Mouse (Mus musculus): Measurements from ENCODE around the gene Gm15294. TPM values are rescaled to one million over a fixed set of nuclear protein-coding genes. Genes with fewer than 3 reads are reported as not detected.

Gm15294 gene
- polyA plus RNA-seq (2015; fragmentation: Nextera tagmentation; extraction: Ambion mirVana), result not detected in 2 replicates

DNA sequence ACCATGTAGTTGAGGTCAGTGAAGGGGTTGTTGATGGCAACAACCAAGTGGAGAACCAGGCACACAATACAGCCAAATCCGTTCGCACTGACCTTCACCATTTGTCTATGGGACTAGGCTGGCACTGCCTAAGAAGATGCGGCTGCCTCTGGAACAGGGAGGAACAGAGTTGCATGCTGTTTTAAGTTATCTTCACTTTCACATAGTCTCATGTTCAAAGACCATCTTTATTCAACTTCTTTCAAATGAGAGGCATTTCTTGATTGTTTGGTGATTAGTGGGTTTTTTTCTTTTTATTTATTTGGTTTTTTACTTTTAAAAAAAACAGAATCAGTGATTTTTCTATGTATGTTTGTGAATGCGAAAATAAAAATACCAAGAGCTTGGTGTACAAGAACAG lies at the start of gene Gm15294:
Gene Gm15294 (minus strand): TSS at position 101 of the 400 bp plus-strand sequence.
- 91% methylated on average over 4 of the region's 4 CpGs for WGBS
- Histone ChIP-seq H3K4me1 (no peaks in the 10 kb centered on the region), H3K9me3 (no peaks in the 10 kb centered on the region), H3K27ac (no peak within 1 kb of the TSS), H3K4me2 (no peak within 1 kb of the TSS), H3K9ac (no peak within 1 kb of the TSS), H3K27me3 (no peaks in the 10 kb centered on the region), H3K4me3 (no peak within 1 kb of the TSS), H3K36me3 (no peaks in the 10 kb centered on the region)
- no peak for ATAC-seq (ENCODE audit: insufficient number of reproducible peaks, low FRiP score, low TSS enrichment, low read depth)

DNA sequence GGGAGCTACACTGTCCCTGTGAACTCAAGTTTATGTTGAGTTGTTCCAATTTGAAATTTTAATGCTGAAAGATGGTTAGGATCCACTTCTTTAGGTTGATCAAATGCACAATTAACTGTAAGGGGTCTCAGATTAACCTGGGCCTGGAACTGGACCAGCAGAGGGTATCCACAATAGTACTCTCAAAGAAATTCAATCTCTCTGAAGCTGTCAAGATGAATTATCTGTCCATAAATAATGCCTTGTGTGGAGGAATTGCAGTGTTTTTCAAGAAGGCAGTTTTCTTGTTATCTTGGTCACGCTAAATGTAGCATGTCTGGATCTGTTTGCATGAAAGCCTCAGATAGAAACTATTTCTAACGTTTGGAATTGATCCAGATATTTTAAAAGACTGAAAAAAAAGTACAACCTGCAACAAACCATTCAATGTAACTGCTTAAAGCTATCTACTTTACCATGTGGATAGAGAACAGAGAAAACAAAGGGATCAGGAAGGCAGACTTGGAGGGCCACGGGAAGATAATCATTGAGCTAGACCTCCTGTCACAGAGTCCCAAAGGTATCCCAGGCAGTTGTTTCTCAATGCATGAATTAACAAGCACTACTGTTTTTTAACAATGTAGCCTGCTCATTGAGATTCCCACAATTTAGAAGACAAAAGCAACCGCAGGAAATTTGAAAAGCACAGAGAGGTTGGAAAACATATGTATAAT lies 9.5 kb upstream of the Gm15294 start:
- Histone ChIP-seq H3K36me3 (no peaks in the 10 kb centered on the region), H3K27me3 (no peaks in the 10 kb centered on the region; the same call in 1 of the 2 replicates), H3K9ac (no peak overlapping the region), H3K27ac (no peak overlapping the region), H3K4me2 (no peak overlapping the region), H3K4me1 (no peaks in the 10 kb centered on the region), H3K4me3 (no peak overlapping the region), H3K9me3 (no peaks in the 10 kb centered on the region)
- 65% methylated on average over 4 of the region's 4 CpGs for WGBS
- no peak for ATAC-seq (ENCODE audit: insufficient number of reproducible peaks, low FRiP score, low TSS enrichment, low read depth)

DNA sequence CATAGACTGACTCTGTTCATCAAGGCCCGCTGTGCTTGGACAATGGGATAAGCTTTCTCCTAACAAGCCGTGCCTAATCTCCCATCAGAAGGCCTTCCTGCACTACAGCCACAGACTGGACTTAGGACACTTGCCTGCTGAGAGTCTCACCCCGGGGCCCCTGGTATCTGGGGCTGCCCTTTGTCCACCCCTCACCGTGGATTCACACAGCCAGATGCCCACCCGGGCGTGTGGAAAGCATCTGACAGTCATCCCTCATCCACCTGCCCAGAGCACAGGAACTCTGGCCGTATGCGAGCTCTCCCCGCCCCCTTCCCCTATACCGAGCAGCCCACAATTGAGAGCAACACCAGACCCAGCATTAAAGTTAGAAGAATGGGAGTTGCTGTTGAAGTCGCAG lies 1.0 kb downstream of the Gm15294 start:
- H3K4me1 ChIP-seq, result no peaks in the 10 kb centered on the region
- H3K9me3 ChIP-seq, result no peaks in the 10 kb centered on the region
- no peaks in the 10 kb centered on the region for H3K36me3 ChIP-seq
- H3K27me3 ChIP-seq, result no peaks in the 10 kb centered on the region
- no peak overlapping the region for H3K4me3 ChIP-seq
- no peak overlapping the region for H3K27ac ChIP-seq
- 80% methylated on average over 11 of the region's 11 CpGs for WGBS
- ATAC-seq (ENCODE audit: insufficient number of reproducible peaks, low FRiP score, low TSS enrichment, low read depth), result no peak
- H3K4me2 ChIP-seq, result no peak overlapping the region
- no peak overlapping the region for H3K9ac ChIP-seq

DNA sequence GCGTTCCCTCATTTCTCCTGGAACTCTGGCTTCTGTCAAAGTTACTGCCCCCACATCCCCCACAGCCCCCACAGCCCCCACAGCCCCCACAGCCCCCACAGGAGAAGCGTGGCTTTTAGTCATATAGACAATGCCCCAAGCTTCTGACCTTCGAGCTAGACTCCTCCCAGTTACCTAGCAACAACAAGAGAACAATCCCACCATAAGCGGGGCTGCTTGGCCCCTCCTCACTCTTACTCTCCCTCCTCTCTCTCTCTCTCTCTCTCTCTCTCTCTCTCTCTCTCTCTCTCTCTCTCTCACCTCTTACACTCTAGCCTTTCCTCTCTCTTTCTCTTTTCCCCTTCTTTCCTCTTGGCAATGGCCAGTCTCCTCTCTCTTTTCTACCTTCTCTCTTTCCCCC lies 1.4 kb downstream of the Gm15294 start:
- no peaks in the 10 kb centered on the region for H3K4me1 ChIP-seq
- H3K27ac ChIP-seq, result no peak overlapping the region
- no peak overlapping the region for H3K4me3 ChIP-seq
- no peaks in the 10 kb centered on the region for H3K27me3 ChIP-seq
- WGBS, result 63% methylated on average over 3 of the region's 4 CpGs
- no peak overlapping the region for H3K9ac ChIP-seq
- no peak for ATAC-seq (ENCODE audit: insufficient number of reproducible peaks, low FRiP score, low TSS enrichment, low read depth)
- H3K9me3 ChIP-seq, result no peaks in the 10 kb centered on the region
- no peak overlapping the region for H3K4me2 ChIP-seq
- no peaks in the 10 kb centered on the region for H3K36me3 ChIP-seq

DNA sequence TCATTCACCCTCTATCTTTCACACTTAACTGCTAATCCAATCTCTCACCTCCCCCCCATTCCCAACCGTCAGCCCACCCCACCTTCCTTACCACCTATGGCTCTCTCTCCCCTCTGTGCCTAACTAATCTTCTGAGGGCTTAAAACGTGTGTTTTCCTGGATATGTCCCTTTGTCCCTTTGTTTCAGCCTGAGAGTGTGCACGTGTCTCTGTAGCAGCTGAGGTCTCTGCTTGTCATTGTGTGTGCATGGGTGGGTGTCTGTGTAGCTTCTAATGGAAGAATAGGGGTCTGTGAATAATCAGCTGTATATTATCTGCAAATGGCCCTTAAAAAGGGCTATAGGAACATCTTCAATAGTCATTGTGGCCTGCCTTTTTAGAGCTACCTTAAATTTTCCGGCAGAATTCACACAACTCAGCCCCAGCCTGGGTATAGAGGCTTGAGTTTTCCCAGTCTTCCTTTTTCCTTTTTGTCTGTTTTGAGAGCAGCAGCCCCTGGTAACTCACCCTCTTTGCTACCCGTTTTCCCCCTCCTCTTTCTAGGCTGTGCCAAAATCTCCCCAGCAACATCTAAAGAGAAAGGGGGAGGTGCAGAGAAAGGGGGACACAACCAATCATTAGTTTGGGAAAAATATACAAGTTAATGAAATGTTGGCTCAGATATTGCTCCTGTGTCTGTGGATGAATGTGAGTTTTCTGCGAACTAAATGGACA lies 19.2 kb downstream of the Gm15294 start:
- Histone ChIP-seq H3K4me3 (no peak overlapping the region), H3K27ac (no peak overlapping the region), H3K4me1 (no peaks in the 10 kb centered on the region), H3K27me3 (no peaks in the 10 kb centered on the region), H3K36me3 (no peaks in the 10 kb centered on the region), H3K9me3 (no peaks in the 10 kb centered on the region), H3K4me2 (no peak overlapping the region), H3K9ac (no peak overlapping the region)
- no peak for ATAC-seq (ENCODE audit: insufficient number of reproducible peaks, low FRiP score, low TSS enrichment, low read depth)
- WGBS, result 42% methylated on average over 6 of the region's 6 CpGs

Other genes starting within 250 kb of the Gm15294 start
- gene Irs4, start 150.0 kb downstream of the Gm15294 start, polyA plus RNA-seq (2015; fragmentation: Nextera tagmentation; extraction: Ambion mirVana), result 0.04 and 0.07 TPM in 2 replicates